Mouse (Mus musculus): ENCODE measurements at regions not wholly inside any gene's neighbourhood (a gene's known extent, or its start where the extent isn't known, plus 50 kb on each side); places are given as distances from the start of the nearest gene placed in this dataset.

- DNase-seq = no peak
These were observed 90.3 kb upstream of the Pter start for GRCm38 (mm10) chr2:12833579-12833978.

GRCm38 (mm10) chr2:12866543-12866942, 57.3 kb upstream of the Pter start:
- DNase-seq = no peak

GRCm38 (mm10) chr2:12868772-12869171, 55.1 kb upstream of the Pter start:
- DNase-seq = no peak
